Mouse (Mus musculus) urinary bladder, adult 2 months (tissue): ENCODE results near the gene BC030867. TPM values are rescaled to one million over a fixed set of nuclear protein-coding genes. Genes with fewer than 3 reads are reported as not detected.

ENCODE experiments used
- DNase-seq: peaks from one replicate; pipeline ENCODE4 v3.0.0; 2022; ENCODE audit warnings: low spot score
- polyA plus RNA-seq: library from polyadenylated mRNA; depleted of rRNA; stranded (reverse); fragments of >200 nt; gene quantifications from 2 replicates; pipeline ENCODE4 v1.2.3, GENCODE M21; 2012

The BC030867 gene
- polyA plus RNA-seq, 1 experiment, result 0.41 TPM

GRCm38 (mm10) chr11:102221243-102221953 lies 27.3 kb upstream of the BC030867 start:
- DNase-seq, result peak; percentile 20

- DNase-seq, result peak; percentile 41
Measured at GRCm38 (mm10) chr11:102221954-102222351, 26.7 kb upstream of the BC030867 start.

- peak; percentile 31 for DNase-seq
Measured at GRCm38 (mm10) chr11:102223166-102223565, 25.5 kb upstream of the BC030867 start.

GRCm38 (mm10) chr11:102224686-102225085 lies 24.0 kb upstream of the BC030867 start:
- no peak for DNase-seq

GRCm38 (mm10) chr11:102225221-102225620 lies 23.5 kb upstream of the BC030867 start:
- no peak for DNase-seq

- no peak for DNase-seq
Measured at GRCm38 (mm10) chr11:102226067-102226978, 22.4 kb upstream of the BC030867 start.

- no peak for DNase-seq
Measured at GRCm38 (mm10) chr11:102227270-102228190, 21.2 kb upstream of the BC030867 start.

GRCm38 (mm10) chr11:102228191-102228545 lies 20.5 kb upstream of the BC030867 start:
- DNase-seq, result no peak

- no peak for DNase-seq
Measured at GRCm38 (mm10) chr11:102228646-102229268, 19.9 kb upstream of the BC030867 start.

- no peak for DNase-seq
Measured at GRCm38 (mm10) chr11:102229331-102229953, 19.2 kb upstream of the BC030867 start.

GRCm38 (mm10) chr11:102230006-102230741 lies 18.5 kb upstream of the BC030867 start, which contains the start of gene Hdac5:
Hdac5 (minus strand) TSS chr11:102230166.
- DNase-seq, result peak; percentile 88

GRCm38 (mm10) chr11:102236022-102236421 lies 12.7 kb upstream of the BC030867 start:
- DNase-seq, result no peak

- DNase-seq, result no peak
Measured at GRCm38 (mm10) chr11:102240636-102241035, 8.0 kb upstream of the BC030867 start.

GRCm38 (mm10) chr11:102241246-102241645 lies 7.4 kb upstream of the BC030867 start:
- no peak for DNase-seq

GRCm38 (mm10) chr11:102241874-102242273 lies 6.8 kb upstream of the BC030867 start:
- no peak for DNase-seq

- peak; percentile 47 for DNase-seq
Measured at GRCm38 (mm10) chr11:102244926-102245449, 3.7 kb upstream of the BC030867 start.

- DNase-seq, result no peak
Measured at GRCm38 (mm10) chr11:102245581-102246272, 3.0 kb upstream of the BC030867 start.

- DNase-seq, result no peak
Measured at GRCm38 (mm10) chr11:102246273-102246635, 2.4 kb upstream of the BC030867 start.

GRCm38 (mm10) chr11:102246871-102247270 lies 1.8 kb upstream of the BC030867 start:
- no peak for DNase-seq
